Mouse (Mus musculus): Measurements from ENCODE around the gene Sbk3. TPM values are rescaled to one million over a fixed set of nuclear protein-coding genes. Genes with fewer than 3 reads are reported as not detected.
"Not testable (repeated sequence)": the region's sequence is repeated elsewhere in the genome, so short reads cannot be mapped to it uniquely, and the experiment has no call there.

The Sbk3 gene
- total RNA-seq (2014; rRNA removed; ENCODE audit: low replicate concordance) (3.2 and 3.9 TPM in 2 replicates), polyA plus RNA-seq (2015; fragmentation: Nextera tagmentation; extraction: Ambion mirVana) (2.7 and 4.1 TPM in 2 replicates)

GRCm38 (mm10) chr7:4971068-4971467 is at the start of gene Sbk3:
Gene Sbk3 (minus strand): TSS chr7:4971168.
- ATAC-seq (ENCODE audit: insufficient read depth, low read depth) (no peak), DNase-seq (ENCODE audit: low spot score) (no peak)
- 39% methylated on average over 6 of the region's 6 CpGs for WGBS

GRCm38 (mm10) chr7:5020685-5021084 is 49.7 kb upstream of the Sbk3 start:
- Histone ChIP-seq H3K36me3 (replicated peaks; ENCODE audit: control insufficient read depth, insufficient read depth, low read length) (peaks cover 29% of the 10 kb centered on the region), H3K27ac (ENCODE audit: low read depth) (peak overlapping the region; percentile 97), H3K9ac (replicated peaks; ENCODE audit: low read depth, low read length) (peak overlapping the region; percentile 97), H3K4me3 (ENCODE audit: low read depth, low read length) (peak overlapping the region; percentile 98), H3K4me2 (ENCODE audit: low read depth, low read length) (peak overlapping the region; percentile 91), H3K4me1 (ENCODE audit: control insufficient read depth, insufficient read depth) (peaks cover 18% of the 10 kb centered on the region), H3K9me3 (replicated peaks; ENCODE audit: control insufficient read depth, low read length) (no peaks in the 10 kb centered on the region), H3K27me3 (ENCODE audit: control insufficient read depth, insufficient read depth, low read length) (no peaks in the 10 kb centered on the region)
- TF ChIP-seq EP300 (IDR thresholded peaks at IDR 0.05; ENCODE audit: low read depth) (no peak), CTCF (IDR thresholded peaks at IDR 0.05; ENCODE audit: low read depth) (no peak)
- ATAC-seq (ENCODE audit: insufficient read depth, low read depth) (no peak), DNase-seq (ENCODE audit: low spot score) (no peak)
- 0% methylated on average over 15 of the region's 15 CpGs for WGBS

More at GRCm38 (mm10) chr7:4971068-4971467, at the start of gene Sbk3:
- TF ChIP-seq EP300 (IDR thresholded peaks at IDR 0.05; ENCODE audit: low read depth): no peak
- no peak for TF ChIP-seq CTCF (IDR thresholded peaks at IDR 0.05; ENCODE audit: low read depth)
- Histone ChIP-seq H3K36me3 (replicated peaks; ENCODE audit: control insufficient read depth, insufficient read depth, low read length) (no peaks in the 10 kb centered on the region), H3K4me2 (ENCODE audit: low read depth, low read length) (no peak within 1 kb of the TSS), H3K9me3 (replicated peaks; ENCODE audit: control insufficient read depth, low read length) (no peaks in the 10 kb centered on the region), H3K9ac (replicated peaks; ENCODE audit: low read depth, low read length) (no peak within 1 kb of the TSS), H3K27ac (ENCODE audit: low read depth) (peak within 1 kb of the TSS; percentile 68), H3K27me3 (ENCODE audit: control insufficient read depth, insufficient read depth, low read length) (no peaks in the 10 kb centered on the region), H3K4me3 (ENCODE audit: low read depth, low read length) (no peak within 1 kb of the TSS), H3K4me1 (ENCODE audit: control insufficient read depth, insufficient read depth) (peaks cover 18% of the 10 kb centered on the region)

DNA sequence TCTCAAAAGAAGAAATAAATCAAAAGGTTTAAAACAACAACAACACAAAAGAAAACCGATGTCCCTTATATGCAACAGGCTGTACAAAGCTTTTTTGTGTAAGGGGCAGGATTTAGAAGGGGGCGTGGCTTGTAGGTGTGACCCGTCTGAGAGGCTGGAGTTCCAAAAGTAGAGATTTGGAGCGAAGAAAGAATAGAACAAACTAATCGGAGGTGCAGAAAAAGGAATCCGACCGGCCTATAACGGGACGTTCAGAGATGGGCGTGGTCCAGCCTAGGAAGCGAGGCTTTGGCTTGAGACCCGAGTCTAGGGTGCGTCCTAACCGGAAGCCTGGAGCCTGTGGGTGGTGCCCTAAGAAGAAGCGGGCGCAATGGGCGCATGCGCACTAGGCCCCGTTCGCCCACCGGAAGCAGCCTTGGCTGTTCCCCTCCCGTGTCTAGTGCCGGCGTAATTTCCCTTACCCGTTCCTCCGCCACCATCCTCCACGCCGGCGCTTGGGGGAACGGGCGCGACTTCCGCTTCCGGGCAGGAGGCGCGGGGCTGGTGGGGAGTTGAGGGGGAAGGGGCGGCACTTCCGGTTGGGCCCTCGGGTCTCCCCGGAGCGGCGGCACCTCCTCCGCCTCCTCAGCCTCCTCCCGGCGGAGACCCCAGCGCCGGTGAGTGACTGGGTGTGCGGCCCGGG is 49.2 kb upstream of the Sbk3 start, which contains the start of the genes Zfp865 and Ccdc106:
TSS of gene Zfp865 (plus strand) at position 377 of the 682 bp plus-strand sequence.
TSS of gene Ccdc106 (plus strand) at position 554 of the 682 bp plus-strand sequence.
- peak; percentile 98 for DNase-seq (ENCODE audit: low spot score)
- peak; percentile 90 for ATAC-seq (ENCODE audit: insufficient read depth, low read depth)
- TF ChIP-seq EP300 (IDR thresholded peaks at IDR 0.05; ENCODE audit: low read depth): peak; percentile 36; the same call in 1 of the 2 replicates
- no peak for TF ChIP-seq CTCF (IDR thresholded peaks at IDR 0.05; ENCODE audit: low read depth)
- H3K36me3 ChIP-seq (replicated peaks; ENCODE audit: control insufficient read depth, insufficient read depth, low read length): peaks cover 29% of the 10 kb centered on the region
- peak within 1 kb of the TSS; percentile 98 for H3K4me3 ChIP-seq (ENCODE audit: low read depth, low read length)
- H3K9ac ChIP-seq (replicated peaks; ENCODE audit: low read depth, low read length): peak within 1 kb of the TSS; percentile 97
- no peaks in the 10 kb centered on the region for H3K27me3 ChIP-seq (ENCODE audit: control insufficient read depth, insufficient read depth, low read length)
- H3K4me2 ChIP-seq (ENCODE audit: low read depth, low read length): peak within 1 kb of the TSS; percentile 91
- H3K9me3 ChIP-seq (replicated peaks; ENCODE audit: control insufficient read depth, low read length): no peaks in the 10 kb centered on the region
- peaks cover 18% of the 10 kb centered on the region for H3K4me1 ChIP-seq (ENCODE audit: control insufficient read depth, insufficient read depth)
- peak within 1 kb of the TSS; percentile 97 for H3K27ac ChIP-seq (ENCODE audit: low read depth)
- WGBS: under 1% methylated on average over 40 of the region's 49 CpGs

GRCm38 (mm10) chr7:5019576-5019975 is 48.6 kb upstream of the Sbk3 start:
- H3K36me3 ChIP-seq (replicated peaks; ENCODE audit: control insufficient read depth, insufficient read depth, low read length): peaks cover 25% of the 10 kb centered on the region

DNA sequence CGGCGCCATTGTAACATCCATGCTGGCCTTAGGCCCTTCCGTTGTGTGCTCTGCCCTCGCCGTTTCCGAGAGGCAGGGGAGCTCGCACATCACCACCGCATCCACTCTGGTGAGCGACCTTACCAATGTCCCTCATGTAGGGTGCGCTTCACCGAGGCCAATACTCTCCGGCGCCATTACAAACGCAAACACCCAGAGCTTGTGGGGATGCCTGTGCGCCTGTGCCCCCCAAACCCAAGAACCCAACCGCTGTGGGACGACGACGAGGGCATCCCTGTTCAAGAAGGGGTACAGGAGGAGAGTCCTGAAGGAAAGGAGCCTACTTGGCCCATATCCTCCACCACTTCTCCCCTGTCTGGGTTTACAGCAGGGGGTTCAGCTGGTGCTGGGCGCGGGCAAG is 47.0 kb upstream of the Sbk3 start:
- H3K9me3 ChIP-seq (replicated peaks; ENCODE audit: control insufficient read depth, low read length): no peaks in the 10 kb centered on the region
- H3K4me1 ChIP-seq (ENCODE audit: control insufficient read depth, insufficient read depth): peaks cover 22% of the 10 kb centered on the region
- H3K36me3 ChIP-seq (replicated peaks; ENCODE audit: control insufficient read depth, insufficient read depth, low read length): peaks cover 9% of the 10 kb centered on the region
- 97% methylated on average over 21 of the region's 21 CpGs for WGBS
- TF ChIP-seq CTCF (IDR thresholded peaks at IDR 0.05; ENCODE audit: low read depth): no peak
- no peak for TF ChIP-seq EP300 (IDR thresholded peaks at IDR 0.05; ENCODE audit: low read depth)
- ATAC-seq (ENCODE audit: insufficient read depth, low read depth) (no peak), DNase-seq (ENCODE audit: low spot score) (no peak)
- H3K27ac ChIP-seq (ENCODE audit: low read depth): no peak overlapping the region
- no peak overlapping the region for H3K4me3 ChIP-seq (ENCODE audit: low read depth, low read length)
- no peak overlapping the region for H3K4me2 ChIP-seq (ENCODE audit: low read depth, low read length)
- H3K27me3 ChIP-seq (ENCODE audit: control insufficient read depth, insufficient read depth, low read length): no peaks in the 10 kb centered on the region
- no peak overlapping the region for H3K9ac ChIP-seq (replicated peaks; ENCODE audit: low read depth, low read length)

More at GRCm38 (mm10) chr7:5019576-5019975, 48.6 kb upstream of the Sbk3 start:
- not testable (repeated sequence) for H3K27me3 ChIP-seq (ENCODE audit: control insufficient read depth, insufficient read depth, low read length); ATAC-seq (ENCODE audit: insufficient read depth, low read depth); DNase-seq (ENCODE audit: low spot score); H3K9me3 ChIP-seq (replicated peaks; ENCODE audit: control insufficient read depth, low read length)
- Histone ChIP-seq H3K4me2 (ENCODE audit: low read depth, low read length) (peak overlapping the region; percentile 91), H3K9ac (replicated peaks; ENCODE audit: low read depth, low read length) (peak overlapping the region; percentile 22; the same call in 1 of the 2 replicates), H3K27ac (ENCODE audit: low read depth) (peak overlapping the region; percentile 97), H3K4me3 (ENCODE audit: low read depth, low read length) (peak overlapping the region; percentile 98), H3K4me1 (ENCODE audit: control insufficient read depth, insufficient read depth) (peaks cover 18% of the 10 kb centered on the region)
- 33% methylated on average over 8 of the region's 8 CpGs for WGBS

Data from heart, postnatal 0 days (tissue).